Mouse (Mus musculus) neural tube, embryonic 13.5 days (tissue): ENCODE measurements around the gene Tmem52. TPM values are rescaled to one million over a fixed set of nuclear protein-coding genes. Genes with fewer than 3 reads are reported as not detected.

Experiments
- ATAC-seq: fragments of 200-750 bp; cut with Nextera tagmentation; 2 replicates; pipeline ENCODE4 v1.8.0; 2017; ENCODE audit warnings: low read depth, mild to moderate bottlenecking, moderate TSS enrichment, moderate library complexity
- H3K27ac ChIP-seq: fragments of 300-500 bp; sonication (generic); replicated peaks from 2 replicates; pipeline ENCODE4 v1.5.1; 2015; ENCODE audit warnings: moderate library complexity, mild to moderate bottlenecking, inconsistent platforms
- H3K27me3 ChIP-seq: fragments of 300-500 bp; sonication (generic); 2 replicates; pipeline ENCODE4 v1.6.1; 2015; ENCODE audit warnings: mild to moderate bottlenecking, inconsistent platforms
- H3K36me3 ChIP-seq: fragments of 300-500 bp; sonication (generic); 2 replicates; pipeline ENCODE4 v1.6.1; 2015; ENCODE audit warnings: mild to moderate bottlenecking, inconsistent platforms
- H3K4me1 ChIP-seq: fragments of 300-500 bp; sonication (generic); replicated peaks from 2 replicates; pipeline ENCODE4 v1.6.1; 2015; ENCODE audit warnings: inconsistent platforms
- H3K4me2 ChIP-seq: fragments of 300-500 bp; sonication (generic); 2 replicates; pipeline ENCODE4 v1.6.1; 2015; ENCODE audit warnings: inconsistent platforms, mild to moderate bottlenecking, moderate library complexity
- H3K4me3 ChIP-seq: fragments of 300-500 bp; sonication (generic); 2 replicates; pipeline ENCODE4 v1.5.1; 2015; ENCODE audit warnings: mild to moderate bottlenecking, inconsistent platforms
- H3K9ac ChIP-seq: fragments of 300-500 bp; sonication (generic); 2 replicates; pipeline ENCODE4 v1.6.1; 2015; ENCODE audit warnings: moderate library complexity, mild to moderate bottlenecking, inconsistent platforms
- H3K9me3 ChIP-seq: fragments of 300-500 bp; sonication (generic); 2 replicates; pipeline ENCODE4 v1.6.1; 2016; ENCODE audit warnings: inconsistent platforms
- WGBS: fragments of 180-500 bp; shearing (Covaris S2); methylation state at CpG from one replicate; pipeline ENCODE4 v1.1.7; 2015; 5-methylcytosine and 5-hydroxymethylcytosine counted together
- polyA plus RNA-seq: library from polyadenylated mRNA; unstranded; fragments of >200 nt; fragmentation: Nextera tagmentation; extraction: Ambion mirVana; gene quantifications from 2 replicates; pipeline ENCODE4 v1.2.1, GENCODE M21; 2015

Tmem52 gene
- polyA plus RNA-seq, 1 experiment from 2014 or later: not detected

DNA sequence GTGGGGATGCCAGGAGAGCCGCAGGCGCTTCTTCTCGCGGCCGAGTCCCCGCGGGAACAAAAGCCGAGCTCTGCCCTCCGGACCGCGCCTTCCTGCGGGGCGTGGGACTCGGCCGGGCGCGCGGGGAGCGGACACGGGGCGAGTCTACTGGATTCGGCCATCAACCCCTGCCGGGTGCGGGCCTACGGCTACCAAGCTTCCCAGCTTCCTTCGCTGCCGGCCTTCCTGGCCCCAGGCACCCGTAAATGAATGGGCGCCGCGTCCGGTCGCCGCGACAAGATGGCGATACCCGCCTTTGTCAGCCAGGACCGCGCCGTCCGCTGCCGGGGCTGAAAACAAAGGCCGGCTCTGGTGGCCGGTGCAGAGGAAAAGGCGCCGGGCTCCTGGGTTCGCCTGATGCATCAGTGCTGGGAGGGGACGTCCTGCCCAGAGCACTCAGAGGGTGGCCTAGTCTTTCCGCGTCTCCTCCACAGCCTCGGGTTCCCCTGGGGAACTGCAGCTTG, 23.3 kb downstream of the Tmem52 start:
- no peaks in the 10 kb centered on the region for H3K27me3 ChIP-seq
- peak overlapping the region; percentile 100 for H3K9ac ChIP-seq
- peaks cover 66% of the 10 kb centered on the region for H3K4me1 ChIP-seq
- H3K4me3 ChIP-seq: peak overlapping the region; percentile 100
- H3K9me3 ChIP-seq: no peaks in the 10 kb centered on the region
- ATAC-seq: peak; percentile 6; the same call in 1 of the 2 replicates
- peak overlapping the region; percentile 88 for H3K4me2 ChIP-seq
- no peaks in the 10 kb centered on the region for H3K36me3 ChIP-seq
- peak overlapping the region; percentile 96 for H3K27ac ChIP-seq
- WGBS: under 1% methylated on average over 51 of the region's 51 CpGs

DNA sequence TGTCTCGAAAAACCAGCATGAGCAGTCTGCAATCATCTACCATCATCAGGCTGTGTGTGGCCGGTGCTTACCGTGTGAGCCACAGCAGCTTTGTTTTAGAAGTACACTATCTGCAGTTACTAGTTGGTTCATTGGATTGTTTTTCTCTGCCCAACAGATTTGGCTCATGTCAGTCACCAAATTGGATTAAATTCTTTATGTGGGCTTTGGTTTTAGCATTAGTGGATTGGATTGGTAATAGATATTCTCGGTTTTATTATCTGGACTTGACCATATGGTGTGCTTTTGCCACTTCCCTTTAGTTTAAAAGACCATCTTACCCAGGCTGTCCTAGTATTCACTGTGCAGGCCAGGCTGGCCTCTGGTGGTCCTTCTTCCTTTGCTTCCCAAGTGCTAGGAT, 26.0 kb downstream of the Tmem52 start:
- no peak for ATAC-seq
- H3K27ac ChIP-seq: no peak overlapping the region
- H3K4me3 ChIP-seq: no peak overlapping the region
- H3K9ac ChIP-seq: 0 out of 2 replicates have a peak overlapping the region, but pooled peaks have one; percentile 17
- peaks cover 51% of the 10 kb centered on the region for H3K4me1 ChIP-seq
- H3K27me3 ChIP-seq: no peaks in the 10 kb centered on the region
- 69% methylated on average over 4 of the region's 4 CpGs for WGBS
- no peaks in the 10 kb centered on the region for H3K9me3 ChIP-seq
- peak overlapping the region; percentile 88 for H3K4me2 ChIP-seq
- H3K36me3 ChIP-seq: no peaks in the 10 kb centered on the region

DNA sequence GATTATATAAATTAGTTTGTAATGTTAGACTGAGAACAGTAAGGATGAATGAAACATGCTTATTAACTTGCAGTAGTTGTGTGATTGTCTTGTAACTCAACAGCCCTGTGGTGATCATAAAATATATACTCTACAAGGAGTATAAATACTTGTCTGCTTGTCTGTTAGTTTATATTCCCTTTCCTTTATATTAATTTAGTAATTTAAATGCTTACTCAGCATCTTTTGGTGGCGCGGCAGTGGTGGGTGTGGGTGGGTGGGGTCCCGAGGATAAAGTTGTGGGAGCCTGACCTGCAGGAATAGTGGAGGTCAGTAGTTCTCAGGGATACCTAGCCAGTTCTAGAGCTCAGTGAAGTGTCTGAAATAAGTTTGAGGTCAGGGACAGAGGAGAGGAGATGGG, 29.0 kb downstream of the Tmem52 start:
- no peak for ATAC-seq
- 90% methylated on average over 3 of the region's 3 CpGs for WGBS
- H3K9me3 ChIP-seq: no peaks in the 10 kb centered on the region

GRCm38 (mm10) chr4:155501126-155501525, 32.2 kb downstream of the Tmem52 start:
- 68% methylated on average over 2 of the region's 2 CpGs for WGBS
- H3K9me3 ChIP-seq: no peaks in the 10 kb centered on the region
- H3K4me3 ChIP-seq: no peak overlapping the region
- no peaks in the 10 kb centered on the region for H3K27me3 ChIP-seq
- no peak overlapping the region for H3K4me2 ChIP-seq
- ATAC-seq: no peak
- H3K9ac ChIP-seq: no peak overlapping the region
- H3K36me3 ChIP-seq: peaks cover 3% of the 10 kb centered on the region; the same call in 1 of the 2 replicates
- peaks cover 42% of the 10 kb centered on the region for H3K4me1 ChIP-seq
- no peak overlapping the region for H3K27ac ChIP-seq

More for the DNA sequence above, 29.0 kb downstream of the Tmem52 start:
- Histone ChIP-seq H3K27ac (no peak overlapping the region), H3K36me3 (peaks cover 3% of the 10 kb centered on the region; the same call in 1 of the 2 replicates), H3K4me1 (peaks cover 45% of the 10 kb centered on the region), H3K9ac (no peak overlapping the region), H3K4me2 (no peak overlapping the region), H3K27me3 (no peaks in the 10 kb centered on the region), H3K4me3 (no peak overlapping the region)

GRCm38 (mm10) chr4:155505067-155505466, 36.2 kb downstream of the Tmem52 start:
- no peak overlapping the region for H3K4me2 ChIP-seq
- H3K27ac ChIP-seq: no peak overlapping the region
- no peaks in the 10 kb centered on the region for H3K9me3 ChIP-seq
- ATAC-seq: no peak
- no peak overlapping the region for H3K9ac ChIP-seq
- WGBS: 65% methylated on average over 8 of the region's 8 CpGs
- no peaks in the 10 kb centered on the region for H3K27me3 ChIP-seq
- H3K4me1 ChIP-seq: peaks cover 47% of the 10 kb centered on the region
- H3K36me3 ChIP-seq: peaks cover 3% of the 10 kb centered on the region; the same call in 1 of the 2 replicates
- H3K4me3 ChIP-seq: no peak overlapping the region

- H3K4me3 ChIP-seq: no peak overlapping the region
- H3K27ac ChIP-seq: no peak overlapping the region
- peaks cover 3% of the 10 kb centered on the region; the same call in 1 of the 2 replicates for H3K36me3 ChIP-seq
- H3K4me2 ChIP-seq: no peak overlapping the region
- no peak overlapping the region for H3K9ac ChIP-seq
- no peaks in the 10 kb centered on the region for H3K27me3 ChIP-seq
- H3K9me3 ChIP-seq: no peaks in the 10 kb centered on the region
- WGBS: 86% methylated on average over 5 of the region's 5 CpGs
- peaks cover 51% of the 10 kb centered on the region for H3K4me1 ChIP-seq
- no peak for ATAC-seq
These were observed 36.9 kb downstream of the Tmem52 start for GRCm38 (mm10) chr4:155505671-155506295.

DNA sequence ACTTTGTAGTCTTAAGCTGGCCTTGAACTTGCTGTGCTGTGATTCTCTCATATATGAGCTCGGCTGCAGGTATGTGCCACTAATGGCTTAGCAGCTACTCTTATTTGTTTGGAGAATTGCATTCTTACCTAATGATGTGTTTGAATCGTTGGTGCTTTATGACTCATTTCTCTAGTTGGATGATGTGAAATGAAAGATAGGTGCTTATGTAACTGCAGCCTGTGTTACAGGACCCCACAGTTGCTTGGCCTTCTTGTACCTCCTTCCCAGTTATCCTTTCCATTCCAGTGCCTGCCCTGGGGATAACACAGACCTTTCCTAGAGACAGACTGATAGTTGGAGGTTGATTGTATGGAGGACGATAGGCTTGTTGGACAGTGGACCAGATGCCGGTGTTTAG, 39.7 kb downstream of the Tmem52 start:
- Histone ChIP-seq H3K9me3 (no peaks in the 10 kb centered on the region), H3K4me1 (peaks cover 50% of the 10 kb centered on the region), H3K27ac (no peak overlapping the region), H3K27me3 (no peaks in the 10 kb centered on the region), H3K4me2 (no peak overlapping the region), H3K36me3 (no peaks in the 10 kb centered on the region), H3K9ac (no peak overlapping the region), H3K4me3 (no peak overlapping the region)
- 83% methylated on average over 4 of the region's 4 CpGs for WGBS
- no peak for ATAC-seq

GRCm38 (mm10) chr4:155510981-155511380, 42.1 kb downstream of the Tmem52 start:
- no peak for ATAC-seq
- Histone ChIP-seq H3K27me3 (no peaks in the 10 kb centered on the region), H3K36me3 (0 out of 2 replicates have a peak, but pooled peaks cover 3% of the 10 kb centered on the region), H3K4me3 (no peak overlapping the region), H3K4me2 (no peak overlapping the region), H3K9me3 (no peaks in the 10 kb centered on the region), H3K9ac (no peak overlapping the region), H3K27ac (no peak overlapping the region), H3K4me1 (peaks cover 27% of the 10 kb centered on the region)
- WGBS: 61% methylated on average over 1 of the region's 1 CpGs

DNA sequence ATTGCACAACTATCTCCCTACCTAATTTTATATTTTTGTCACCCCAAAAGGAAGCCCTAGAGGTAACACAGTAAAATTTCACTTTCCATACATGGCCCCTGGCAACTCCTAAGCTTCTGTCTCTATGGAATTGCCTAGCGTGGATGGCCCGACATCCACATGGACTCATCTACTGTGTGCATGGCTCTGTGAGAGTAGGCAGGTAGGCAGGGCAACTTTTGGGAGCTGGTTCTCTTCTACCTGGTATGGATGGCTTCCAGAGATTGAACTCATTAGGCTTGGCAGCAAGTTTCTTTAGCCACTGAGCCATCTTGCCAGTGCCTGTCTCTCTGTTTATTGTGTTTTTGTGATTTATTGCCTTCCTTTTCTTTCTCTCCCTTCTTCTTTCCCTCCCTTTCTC, 45.9 kb downstream of the Tmem52 start:
- 0 out of 2 replicates have a peak, but pooled peaks have one; percentile 58 for ATAC-seq
- Histone ChIP-seq H3K36me3 (0 out of 2 replicates have a peak, but pooled peaks cover 3% of the 10 kb centered on the region), H3K27ac (no peak overlapping the region), H3K4me3 (no peak overlapping the region), H3K4me1 (peaks cover 17% of the 10 kb centered on the region), H3K27me3 (no peaks in the 10 kb centered on the region), H3K9ac (no peak overlapping the region), H3K9me3 (no peaks in the 10 kb centered on the region), H3K4me2 (no peak overlapping the region)
- 75% methylated on average over 2 of the region's 2 CpGs for WGBS

GRCm38 (mm10) chr4:155517948-155518517, 49.1 kb downstream of the Tmem52 start:
- Histone ChIP-seq H3K4me2 (no peak overlapping the region), H3K36me3 (0 out of 2 replicates have a peak, but pooled peaks cover 9% of the 10 kb centered on the region), H3K4me1 (peaks cover 8% of the 10 kb centered on the region; the same call in 1 of the 2 replicates), H3K9ac (no peak overlapping the region), H3K27me3 (no peaks in the 10 kb centered on the region), H3K4me3 (no peak overlapping the region), H3K27ac (no peak overlapping the region), H3K9me3 (no peaks in the 10 kb centered on the region)
- 83% methylated on average over 7 of the region's 7 CpGs for WGBS
- ATAC-seq: no peak
